Comparison of ENCODE assay signal across 8 mouse cellular contexts in the genomic region with DNA sequence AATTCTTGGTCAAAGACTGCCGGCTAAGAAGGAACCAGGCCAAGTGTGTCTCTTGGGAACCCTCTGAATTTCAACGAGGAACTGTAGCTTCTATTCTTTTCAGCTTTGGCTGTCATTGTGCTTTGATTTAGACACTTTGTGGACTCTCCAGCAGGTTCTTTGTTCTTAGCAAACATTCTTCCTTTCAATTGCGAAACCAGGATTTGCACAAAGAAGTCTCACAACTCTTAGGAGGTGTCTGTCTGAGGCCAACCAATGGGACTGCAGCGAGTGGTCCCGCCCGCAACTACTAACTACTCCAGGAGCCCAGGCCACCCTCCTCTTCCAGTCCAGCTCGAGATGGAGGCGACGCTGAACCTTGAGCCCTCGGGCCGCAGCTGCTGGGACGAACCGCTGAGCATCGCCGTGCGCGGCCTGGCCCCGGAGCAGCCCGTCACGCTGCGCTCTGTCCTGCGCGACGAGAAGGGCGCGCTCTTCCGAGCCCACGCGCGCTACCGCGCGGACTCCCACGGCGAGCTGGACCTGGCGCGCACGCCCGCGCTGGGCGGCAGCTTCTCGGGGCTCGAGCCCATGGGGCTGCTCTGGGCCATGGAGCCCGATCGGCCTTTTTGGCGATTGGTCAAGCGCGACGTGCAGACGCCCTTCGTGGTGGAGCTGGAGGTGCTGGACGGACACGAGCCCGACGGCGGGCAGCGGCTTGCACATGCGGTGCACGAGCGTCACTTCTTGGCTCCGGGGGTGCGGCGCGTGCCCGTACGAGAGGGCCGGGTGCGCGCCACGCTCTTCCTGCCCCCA. TPM values are rescaled to one million over a fixed set of nuclear protein-coding genes. Genes with fewer than 3 reads are reported as not detected.
A peak's percentile ranks its signal among the peaks of the same experiment; 100 is the strongest.
DNase-seq lines count a peak whose midpoint lies in the region; ATAC-seq and TF ChIP-seq lines count a peak whose summit lies in the region.
"Not testable (repeated sequence)": the region's sequence is repeated elsewhere in the genome, so short reads cannot be mapped to it uniquely, and the experiment has no call there.

Acot1 (plus strand) TSS at position 320 of the 795 bp plus-strand sequence.

- H3K4me2 ChIP-seq in embryonic facial prominence, embryonic 12.5 days (replicated peaks), result peak within 1 kb of the TSS; percentile 52
- peak within 1 kb of the TSS; percentile 72 for H3K4me2 ChIP-seq in intestine, postnatal 0 days (replicated peaks; ENCODE audit: low read depth)

- DNase-seq in adrenal gland, postnatal 14 days, result peak; percentile 78
- DNase-seq in heart, adult 11 months, result peak; percentile 99
- peak; percentile 48 to 70 for DNase-seq in left cerebral cortex, postnatal 25 days (ENCODE audit: low spot score in 2 of 2)
- DNase-seq in right cerebral cortex, postnatal 10 days (ENCODE audit: low spot score in 2 of 2), result peak; percentile 78 to 85
- DNase-seq in urinary bladder, postnatal 25 days (ENCODE audit: low spot score), result peak; percentile 52

- peak within 1 kb of the TSS; percentile 47 for H3K4me3 ChIP-seq in embryonic facial prominence, embryonic 12.5 days
- peak within 1 kb of the TSS; percentile 49 for H3K4me3 ChIP-seq in intestine, postnatal 0 days (ENCODE audit: low read depth, low read length)
- H3K4me3 ChIP-seq in megakaryocyte, embryonic 14.5 days (replicated peaks), result peak within 1 kb of the TSS; percentile 88

- peak within 1 kb of the TSS; percentile 60 for H3K9ac ChIP-seq in embryonic facial prominence, embryonic 12.5 days
- peak within 1 kb of the TSS; percentile 60 for H3K9ac ChIP-seq in intestine, postnatal 0 days (ENCODE audit: low read depth, low read length)

- ATAC-seq in embryonic facial prominence, embryonic 12.5 days (ENCODE audit: insufficient number of reproducible peaks, insufficient read depth, low FRiP score, low TSS enrichment), result peak; percentile 93
- ATAC-seq in intestine, postnatal 0 days, result peak; percentile 98

- not testable (repeated sequence) for TF ChIP-seq CTCF in intestine, postnatal 0 days (IDR thresholded peaks at IDR 0.05; ENCODE audit: low read depth)

- intact Hi-C loops in left cerebral cortex, postnatal 25 days (cut with DNase I), result not testable (repeated sequence)

- H3K27me3 ChIP-seq in embryonic facial prominence, embryonic 12.5 days; intestine, postnatal 0 days (replicated peaks; ENCODE audit: control insufficient read depth, insufficient read depth, low read length): not testable (repeated sequence)
- peaks cover 58% of the 10 kb centered on the region for H3K27me3 ChIP-seq in megakaryocyte, embryonic 14.5 days (replicated peaks)

- H3K27ac ChIP-seq in embryonic facial prominence, embryonic 12.5 days, result 0 out of 2 replicates have a peak within 1 kb of the TSS, but pooled peaks have one; percentile 50
- peak within 1 kb of the TSS; percentile 71 for H3K27ac ChIP-seq in intestine, postnatal 0 days (ENCODE audit: low read depth, low read length)

- not testable (repeated sequence) for H3K36me3 ChIP-seq in embryonic facial prominence, embryonic 12.5 days; intestine, postnatal 0 days (ENCODE audit: control insufficient read depth, insufficient read depth); megakaryocyte, embryonic 14.5 days (replicated peaks; ENCODE audit: low read length)

- 1% methylated on average over 53 of the region's 70 CpGs for WGBS in embryonic facial prominence, embryonic 12.5 days
- under 1% methylated on average over 47 of the region's 70 CpGs for WGBS in intestine, postnatal 0 days

- H3K9me3 ChIP-seq in embryonic facial prominence, embryonic 12.5 days; intestine, postnatal 0 days (ENCODE audit: control insufficient read depth); megakaryocyte, embryonic 14.5 days: not testable (repeated sequence)

- H3K4me1 ChIP-seq in embryonic facial prominence, embryonic 12.5 days, result peaks cover 19% of the 10 kb centered on the region
- not testable (repeated sequence) for H3K4me1 ChIP-seq in intestine, postnatal 0 days (replicated peaks; ENCODE audit: control insufficient read depth, insufficient read depth, low read length); megakaryocyte, embryonic 14.5 days

RNA-seq across cellular contexts. Expression of gene Acot1, which starts in this region (rescaled TPM):
- total RNA-seq in adrenal gland, postnatal 14 days (2021), result 8.0 and 20.7 TPM in 2 replicates
- 37.2 and 39.7 TPM in 2 replicates for polyA plus RNA-seq in embryonic facial prominence, embryonic 12.5 days (2016; fragmentation: Nextera tagmentation; extraction: Ambion mirVana)
- 251 and 267 TPM in 2 replicates for polyA plus RNA-seq in intestine, postnatal 0 days (2015; fragmentation: Nextera tagmentation; extraction: Ambion mirVana)
- 10 to 100 TPM; 10.3 to 13.8 TPM for total RNA-seq in left cerebral cortex, postnatal 25 days (2021)
- 0.59 TPM in 1 of 2 replicates, not detected in the other for polyA plus RNA-seq in megakaryocyte, embryonic 14.5 days (2012; ENCODE audit: insufficient read depth, low replicate concordance)

Comparison
In these comparisons a context has a peak if more than half of its experiments do, and no peak if none do; other contexts are left out.
1. Peak in every context shown above with its lines: DNase-seq, ATAC-seq, H3K4me3 ChIP-seq and H3K27ac ChIP-seq.
2. RNA of gene Acot1 (polyA plus RNA-seq): 251 to 267 TPM in intestine, postnatal 0 days and 37.2 to 39.7 TPM in embryonic facial prominence, embryonic 12.5 days; 0.59 TPM in megakaryocyte, embryonic 14.5 days; every median in the first group is over 10 times any median in the second.